Mouse (Mus musculus) forebrain, embryonic 16.5 days (tissue): ENCODE measurements around the gene Il34. TPM values are rescaled to one million over a fixed set of nuclear protein-coding genes. Genes with fewer than 3 reads are reported as not detected.
"Not testable (repeated sequence)": the region's sequence is repeated elsewhere in the genome, so short reads cannot be mapped to it uniquely, and the experiment has no call there.

Experiments used
- ATAC-seq: fragments of 200-750 bp; cut with Nextera tagmentation; 2 replicates; pipeline ENCODE4 v1.8.0; 2017; ENCODE audit warnings: mild to moderate bottlenecking, moderate library complexity
- H3K27ac ChIP-seq: fragments of 300-500 bp; sonication (generic); 2 replicates; pipeline ENCODE4 v1.5.1; 2014; ENCODE audit warnings: low read length, control low read depth
- H3K27me3 ChIP-seq: fragments of 300-500 bp; sonication (generic); replicated peaks from 2 replicates; pipeline ENCODE4 v1.6.1; 2014; ENCODE audit warnings: low read length; ENCODE audit not compliant: control insufficient read depth, insufficient read depth
- H3K36me3 ChIP-seq: fragments of 300-500 bp; sonication (generic); 2 replicates; pipeline ENCODE4 v1.6.1; 2014; ENCODE audit not compliant: control insufficient read depth, insufficient read depth
- H3K4me1 ChIP-seq: fragments of 300-500 bp; sonication (generic); replicated peaks from 2 replicates; pipeline ENCODE4 v1.6.1; 2014; ENCODE audit warnings: low read length; ENCODE audit not compliant: control insufficient read depth, insufficient read depth
- H3K4me2 ChIP-seq: fragments of 300-500 bp; sonication (generic); 2 replicates; pipeline ENCODE4 v1.6.1; 2014; ENCODE audit warnings: mild to moderate bottlenecking, low read length, control low read depth
- H3K4me3 ChIP-seq: fragments of 300-500 bp; sonication (generic); replicated peaks from 2 replicates; pipeline ENCODE4 v1.5.1; 2014; ENCODE audit warnings: mild to moderate bottlenecking, low read length, control low read depth
- H3K9ac ChIP-seq: fragments of 300-500 bp; sonication (generic); replicated peaks from 2 replicates; pipeline ENCODE4 v1.6.1; 2014; ENCODE audit warnings: low read depth, low read length, control low read depth
- H3K9me3 ChIP-seq: fragments of 300-500 bp; sonication (generic); 2 replicates; pipeline ENCODE4 v1.6.1; 2016; ENCODE audit warnings: low read length; ENCODE audit not compliant: control insufficient read depth
- WGBS: fragments of 180-500 bp; shearing (Covaris S2); extraction: QIAGEN DNeasy Blood & Tissue Kit; methylation state at CpG from one replicate; pipeline ENCODE4 v1.1.7; 2014; 5-methylcytosine and 5-hydroxymethylcytosine counted together
- polyA plus RNA-seq: library from polyadenylated mRNA; unstranded; fragments of >200 nt; fragmentation: Nextera tagmentation; extraction: Ambion mirVana; gene quantifications from 2 replicates; pipeline ENCODE4 v1.2.1, GENCODE M21; 2015

Il34 gene
- polyA plus RNA-seq, 1 experiment from 2014 or later = 5.4 TPM

- H3K27me3 ChIP-seq = no peaks in the 10 kb centered on the region
- H3K4me3 ChIP-seq = no peak overlapping the region
- no peak overlapping the region for H3K9ac ChIP-seq
- no peak overlapping the region for H3K27ac ChIP-seq
- H3K36me3 ChIP-seq = no peaks in the 10 kb centered on the region
- ATAC-seq = no peak
- 80% methylated on average over 6 of the region's 6 CpGs for WGBS
- H3K4me2 ChIP-seq = no peak overlapping the region
- H3K9me3 ChIP-seq = no peaks in the 10 kb centered on the region
- H3K4me1 ChIP-seq = no peaks in the 10 kb centered on the region
Measured at GRCm38 (mm10) chr8:110790270-110790669, 15.5 kb downstream of the Il34 start.

GRCm38 (mm10) chr8:110789571-110789970 is 16.2 kb downstream of the Il34 start:
- no peak overlapping the region for H3K4me2 ChIP-seq
- H3K4me3 ChIP-seq = no peak overlapping the region
- no peaks in the 10 kb centered on the region for H3K9me3 ChIP-seq
- WGBS = 53% methylated on average over 12 of the region's 12 CpGs
- no peaks in the 10 kb centered on the region for H3K36me3 ChIP-seq
- H3K27me3 ChIP-seq = no peaks in the 10 kb centered on the region
- ATAC-seq = no peak
- no peaks in the 10 kb centered on the region for H3K4me1 ChIP-seq
- H3K27ac ChIP-seq = no peak overlapping the region
- H3K9ac ChIP-seq = no peak overlapping the region

GRCm38 (mm10) chr8:110788981-110789380 is 16.7 kb downstream of the Il34 start:
- no peaks in the 10 kb centered on the region for H3K9me3 ChIP-seq
- ATAC-seq = no peak
- WGBS = 72% methylated on average over 12 of the region's 12 CpGs

GRCm38 (mm10) chr8:110787411-110787954 is 18.2 kb downstream of the Il34 start:
- no peaks in the 10 kb centered on the region for H3K4me1 ChIP-seq
- no peaks in the 10 kb centered on the region for H3K9me3 ChIP-seq
- 86% methylated on average over 9 of the region's 9 CpGs for WGBS
- ATAC-seq = no peak
- no peaks in the 10 kb centered on the region for H3K27me3 ChIP-seq
- no peak overlapping the region for H3K4me2 ChIP-seq
- no peaks in the 10 kb centered on the region for H3K36me3 ChIP-seq
- no peak overlapping the region for H3K9ac ChIP-seq
- no peak overlapping the region for H3K4me3 ChIP-seq
- H3K27ac ChIP-seq = no peak overlapping the region

More at GRCm38 (mm10) chr8:110788981-110789380, 16.7 kb downstream of the Il34 start:
- Histone ChIP-seq H3K36me3 (no peaks in the 10 kb centered on the region), H3K27me3 (no peaks in the 10 kb centered on the region), H3K4me3 (no peak overlapping the region), H3K27ac (no peak overlapping the region), H3K4me2 (no peak overlapping the region), H3K4me1 (no peaks in the 10 kb centered on the region), H3K9ac (no peak overlapping the region)

- no peak for ATAC-seq
- no peak overlapping the region for H3K9ac ChIP-seq
- 89% methylated on average over 8 of the region's 8 CpGs for WGBS
Measured at GRCm38 (mm10) chr8:110786934-110787333, 18.8 kb downstream of the Il34 start.

GRCm38 (mm10) chr8:110786501-110786900 is 19.2 kb downstream of the Il34 start:
- H3K4me1 ChIP-seq, H3K27me3 ChIP-seq, H3K9me3 ChIP-seq, ATAC-seq, H3K9ac ChIP-seq, H3K4me2 ChIP-seq, H3K27ac ChIP-seq, H3K4me3 ChIP-seq, H3K36me3 ChIP-seq: not testable (repeated sequence)
- WGBS = 82% methylated on average over 7 of the region's 7 CpGs

More at GRCm38 (mm10) chr8:110786934-110787333, 18.8 kb downstream of the Il34 start:
- no peak overlapping the region for H3K4me3 ChIP-seq
- no peak overlapping the region for H3K27ac ChIP-seq
- H3K4me2 ChIP-seq = no peak overlapping the region
- no peaks in the 10 kb centered on the region for H3K27me3 ChIP-seq
- H3K36me3 ChIP-seq = no peaks in the 10 kb centered on the region
- no peaks in the 10 kb centered on the region for H3K4me1 ChIP-seq
- H3K9me3 ChIP-seq = no peaks in the 10 kb centered on the region

- Histone ChIP-seq H3K27ac (no peak overlapping the region), H3K27me3 (no peaks in the 10 kb centered on the region), H3K36me3 (no peaks in the 10 kb centered on the region), H3K9ac (no peak overlapping the region), H3K4me3 (no peak overlapping the region), H3K4me2 (no peak overlapping the region), H3K9me3 (no peaks in the 10 kb centered on the region), H3K4me1 (no peaks in the 10 kb centered on the region)
- WGBS = 57% methylated on average over 2 of the region's 2 CpGs
- ATAC-seq = no peak
Measured at GRCm38 (mm10) chr8:110785366-110785765, 20.4 kb downstream of the Il34 start.

GRCm38 (mm10) chr8:110779924-110780718 is 25.6 kb downstream of the Il34 start:
- no peaks in the 10 kb centered on the region for H3K9me3 ChIP-seq
- H3K4me2 ChIP-seq = no peak overlapping the region
- no peak overlapping the region for H3K4me3 ChIP-seq
- H3K36me3 ChIP-seq = no peaks in the 10 kb centered on the region
- H3K27me3 ChIP-seq = no peaks in the 10 kb centered on the region
- no peak overlapping the region for H3K27ac ChIP-seq
- 85% methylated on average over 13 of the region's 13 CpGs for WGBS
- no peaks in the 10 kb centered on the region for H3K4me1 ChIP-seq
- no peak for ATAC-seq
- H3K9ac ChIP-seq = no peak overlapping the region

- Histone ChIP-seq H3K4me2 (no peak overlapping the region), H3K27me3 (no peaks in the 10 kb centered on the region), H3K9ac (no peak overlapping the region), H3K4me1 (no peaks in the 10 kb centered on the region), H3K9me3 (no peaks in the 10 kb centered on the region), H3K27ac (no peak overlapping the region), H3K4me3 (no peak overlapping the region), H3K36me3 (no peaks in the 10 kb centered on the region)
- no peak for ATAC-seq
- 91% methylated on average over 3 of the region's 3 CpGs for WGBS
Measured at GRCm38 (mm10) chr8:110776335-110776734, 29.4 kb downstream of the Il34 start.
